In the genomic region with DNA sequence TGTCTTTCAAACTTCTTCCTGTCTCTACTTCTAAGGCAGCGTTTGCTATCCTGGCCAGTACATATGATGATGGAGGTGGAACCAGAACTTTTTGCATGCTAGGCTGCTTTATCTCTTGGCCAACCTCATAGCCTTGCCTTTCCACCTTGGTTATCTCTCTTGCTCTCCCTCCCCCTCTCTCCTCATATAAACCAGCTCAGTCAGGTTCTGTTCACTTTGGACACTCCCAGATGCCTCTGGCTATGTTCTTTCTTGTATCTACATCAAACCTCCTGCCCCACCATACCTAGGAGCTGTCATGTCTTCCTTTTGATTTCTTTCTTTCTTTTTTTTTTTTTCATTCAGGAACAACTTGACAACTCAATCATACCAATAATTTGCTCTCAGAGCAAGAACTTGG, we compare ENCODE assay signal across 11 mouse cellular contexts.
"Had no signal": no experiment of that assay in that cellular context is flagged by ENCODE, and none has a peak within 500 bp of the region (broad histone marks: within the 10 kb centered on the region; RNA-seq: fewer than 3 reads in every experiment).

No protein-coding gene starts in this region.

- H3K4me1 ChIP-seq: kidney, embryonic 15.5 days; limb, embryonic 10.5 days; liver, embryonic 12.5 days; midbrain, embryonic 13.5 days; neural tube, embryonic 15.5 days had no signal

- H3K4me3 ChIP-seq: kidney, embryonic 15.5 days; limb, embryonic 10.5 days; liver, embryonic 12.5 days; lung, embryonic 15.5 days; midbrain, embryonic 13.5 days; myocyte; neural tube, embryonic 15.5 days had no signal

- H3K27me3 ChIP-seq: kidney, embryonic 15.5 days; liver, embryonic 12.5 days; lung, embryonic 15.5 days; midbrain, embryonic 13.5 days; neural tube, embryonic 15.5 days had no signal

- H3K4me2 ChIP-seq: kidney, embryonic 15.5 days; liver, embryonic 12.5 days; lung, embryonic 15.5 days; midbrain, embryonic 13.5 days; neural tube, embryonic 15.5 days had no signal

- H3K9ac ChIP-seq: kidney, embryonic 15.5 days; liver, embryonic 12.5 days; lung, embryonic 15.5 days; midbrain, embryonic 13.5 days; neural tube, embryonic 15.5 days had no signal

- ATAC-seq: liver, embryonic 12.5 days; midbrain, embryonic 13.5 days had no signal

- H3K27ac ChIP-seq: kidney, embryonic 15.5 days; limb, embryonic 10.5 days; liver, embryonic 12.5 days; lung, embryonic 15.5 days; midbrain, embryonic 13.5 days; neural tube, embryonic 15.5 days had no signal

- H3K9me3 ChIP-seq: kidney, embryonic 15.5 days; limb, embryonic 10.5 days; lung, embryonic 15.5 days; midbrain, embryonic 13.5 days; neural tube, embryonic 15.5 days had no signal

- H3K36me3 ChIP-seq: kidney, embryonic 15.5 days; limb, embryonic 10.5 days; liver, embryonic 12.5 days; lung, embryonic 15.5 days; midbrain, embryonic 13.5 days; neural tube, embryonic 15.5 days had no signal

- DNase-seq: right cerebral cortex, adult 18-20 months; right cerebral cortex, postnatal 25 days; thymus, adult 18-20 months; thymus, postnatal 14 days had no signal
